Mouse (Mus musculus) hindbrain, postnatal 0 days (tissue): ENCODE results near the gene Ly6g6e. TPM values are rescaled to one million over a fixed set of nuclear protein-coding genes. Genes with fewer than 3 reads are reported as not detected.
A peak's percentile ranks its signal among the peaks of the same experiment; 100 is the strongest.

ENCODE experiments used
- ATAC-seq: fragments of 200-750 bp; cut with Nextera tagmentation; 2 replicates; pipeline ENCODE4 v1.8.0; 2017; ENCODE audit warnings: mild to moderate bottlenecking, moderate TSS enrichment, moderate library complexity
- DNase-seq: peaks from one replicate; pipeline ENCODE4 v3.0.0-alpha.2; 2015; ENCODE audit warnings: low spot score
- H3K27ac ChIP-seq: fragments of 300-500 bp; sonication (generic); 2 replicates; pipeline ENCODE4 v1.5.1; 2014; ENCODE audit warnings: mild to moderate bottlenecking
- H3K27me3 ChIP-seq: fragments of 300-500 bp; sonication (generic); 2 replicates; pipeline ENCODE4 v1.6.1; 2014; ENCODE audit warnings: low read length, mixed read lengths; ENCODE audit not compliant: insufficient read depth
- H3K36me3 ChIP-seq: fragments of 300-500 bp; sonication (generic); 2 replicates; pipeline ENCODE4 v1.6.1; 2014; ENCODE audit warnings: low read length, mixed read lengths; ENCODE audit not compliant: insufficient read depth
- H3K4me1 ChIP-seq: fragments of 300-500 bp; sonication (generic); 2 replicates; pipeline ENCODE4 v1.6.1; 2014; ENCODE audit warnings: antibody characterized with exemption, low read length, mixed read lengths; ENCODE audit not compliant: insufficient read depth
- H3K4me2 ChIP-seq: fragments of 300-500 bp; sonication (generic); 2 replicates; pipeline ENCODE4 v1.6.1; 2014; ENCODE audit warnings: low read depth, mild to moderate bottlenecking, low read length, moderate library complexity, mixed read lengths
- H3K4me3 ChIP-seq: fragments of 300-500 bp; sonication (generic); 2 replicates; pipeline ENCODE4 v1.5.1; 2014; ENCODE audit warnings: low read length
- H3K9ac ChIP-seq: fragments of 300-500 bp; sonication (generic); replicated peaks from 2 replicates; pipeline ENCODE4 v1.6.1; 2014; ENCODE audit warnings: mild to moderate bottlenecking, low read length, moderate library complexity, mixed read lengths
- H3K9me3 ChIP-seq: fragments of 300-500 bp; sonication (generic); 2 replicates; pipeline ENCODE4 v1.6.1; 2016; ENCODE audit warnings: low read length, mixed read lengths
- CTCF ChIP-seq: IDR thresholded peaks from 2 replicates; pipeline ENCODE4 v1.5.1; 2016; ENCODE audit warnings: antibody characterized with exemption, control low read depth, low read depth
- WGBS: fragments of 180-500 bp; shearing (Covaris S2); extraction: QIAGEN DNeasy Blood & Tissue Kit; methylation state at CpG from one replicate; pipeline ENCODE4 v1.1.7; 2014; 5-methylcytosine and 5-hydroxymethylcytosine counted together
- polyA plus RNA-seq: library from polyadenylated mRNA; unstranded; fragments of >200 nt; fragmentation: Nextera tagmentation; extraction: Ambion mirVana; gene quantifications from 2 replicates; pipeline ENCODE4 v1.2.1, GENCODE M21; 2015
- total RNA-seq: library from RNA; depleted of rRNA; stranded (reverse); fragments of >200 nt; gene quantifications from 2 replicates; pipeline ENCODE4 v1.2.3, GENCODE M21; 2014

The Ly6g6e gene
- total and polyA plus RNA-seq, 2 experiments from 2014 or later: 0.44 TPM; not detected in 1

DNA sequence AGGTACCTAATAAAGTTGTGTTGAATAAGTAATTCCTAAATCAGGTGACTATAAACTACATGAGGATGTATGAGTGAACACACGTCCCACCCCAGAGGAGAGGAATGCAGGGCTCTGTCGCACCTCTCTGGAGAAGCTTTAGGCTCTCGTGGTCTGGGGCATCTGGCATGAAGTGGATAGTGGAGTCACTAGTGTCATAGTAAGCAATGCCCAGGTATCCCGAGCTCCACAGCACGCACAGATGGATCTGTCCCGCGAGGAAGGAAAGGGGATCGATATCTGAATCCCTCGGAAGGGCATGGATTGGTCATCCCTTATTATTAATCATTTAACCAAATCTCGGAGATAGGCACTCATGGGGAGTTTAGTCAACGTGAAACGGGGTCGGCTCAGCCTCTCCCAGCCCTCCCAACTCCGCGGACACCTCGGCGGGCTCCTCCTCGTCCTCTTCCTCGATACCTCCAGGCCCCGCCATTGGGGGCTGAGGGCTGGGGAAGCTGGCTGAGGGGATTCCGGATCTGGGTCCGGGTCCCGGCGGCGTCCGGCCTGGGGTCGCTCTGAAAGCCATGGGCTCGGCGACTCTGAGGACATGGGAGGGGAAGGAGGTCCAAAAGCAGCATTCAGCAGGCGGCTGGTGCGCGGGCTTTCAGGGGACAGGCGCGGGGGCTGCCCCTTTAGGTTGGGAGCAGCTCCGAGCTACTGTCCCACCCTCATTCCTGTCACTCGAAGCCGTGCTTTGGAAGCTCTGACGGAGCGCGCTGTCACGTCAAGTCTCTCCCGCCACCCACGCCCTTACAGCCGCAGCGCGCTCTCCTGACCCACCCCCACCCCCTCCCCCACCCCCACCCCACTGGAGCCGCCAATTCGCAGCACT, 30.7 kb upstream of the Ly6g6e start:
- no peaks in the 10 kb centered on the region for H3K9me3 ChIP-seq
- H3K4me1 ChIP-seq: 0 out of 2 replicates have a peak, but pooled peaks cover 4% of the 10 kb centered on the region
- TF ChIP-seq CTCF: no peak
- peak overlapping the region; percentile 74 for H3K4me2 ChIP-seq
- 7% methylated on average over 41 of the region's 48 CpGs for WGBS
- peak overlapping the region; percentile 67 for H3K9ac ChIP-seq
- peak overlapping the region; percentile 53 for H3K4me3 ChIP-seq
- H3K27ac ChIP-seq: peak overlapping the region; percentile 51; the same call in 1 of the 2 replicates
- no peak for DNase-seq
- H3K27me3 ChIP-seq: no peaks in the 10 kb centered on the region
- peak; percentile 81; the same call in 1 of the 2 replicates for ATAC-seq
- no peaks in the 10 kb centered on the region for H3K36me3 ChIP-seq

DNA sequence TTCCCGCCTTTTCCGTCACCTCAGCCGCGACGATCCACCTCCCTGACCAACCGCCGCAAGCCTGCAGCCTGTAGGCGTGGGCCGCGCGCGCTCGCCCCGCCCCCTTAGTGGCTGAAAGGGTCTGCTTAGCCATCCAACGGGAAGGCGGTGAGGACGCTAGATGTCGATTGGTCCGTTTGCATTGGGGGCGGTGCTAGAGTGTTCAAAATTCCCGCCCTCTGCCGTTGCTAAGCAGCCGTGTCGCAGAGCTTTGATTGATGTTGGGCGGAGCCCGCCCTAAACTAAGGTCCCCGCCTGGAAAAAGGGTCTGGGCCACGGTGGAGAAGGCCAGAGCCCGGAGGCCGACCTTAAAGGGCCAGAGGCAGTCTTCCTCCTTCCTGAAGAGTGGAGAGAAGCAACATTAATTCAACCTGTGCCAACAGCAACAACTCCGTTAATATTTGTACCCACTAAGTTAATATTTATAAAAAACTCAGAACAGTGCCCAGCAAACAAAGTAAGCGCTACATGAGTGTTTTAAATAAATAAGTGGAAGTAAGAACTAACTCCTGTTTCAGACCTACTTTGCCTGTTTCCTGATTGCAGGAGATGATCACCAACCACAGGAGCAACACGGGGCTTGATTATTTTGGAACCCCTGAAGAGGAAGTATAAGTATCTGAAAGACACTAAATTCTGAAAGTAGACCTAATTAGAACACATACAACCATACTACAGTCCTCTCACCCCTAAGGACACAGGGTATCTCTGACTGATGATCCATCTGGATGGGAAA, 29.8 kb upstream of the Ly6g6e start, which contains the start of gene Msh5:
Msh5 (minus strand) TSS at position 65 of the 775 bp plus-strand sequence.
- peak; percentile 99 for ATAC-seq
- WGBS: 3% methylated on average over 32 of the region's 33 CpGs

DNA sequence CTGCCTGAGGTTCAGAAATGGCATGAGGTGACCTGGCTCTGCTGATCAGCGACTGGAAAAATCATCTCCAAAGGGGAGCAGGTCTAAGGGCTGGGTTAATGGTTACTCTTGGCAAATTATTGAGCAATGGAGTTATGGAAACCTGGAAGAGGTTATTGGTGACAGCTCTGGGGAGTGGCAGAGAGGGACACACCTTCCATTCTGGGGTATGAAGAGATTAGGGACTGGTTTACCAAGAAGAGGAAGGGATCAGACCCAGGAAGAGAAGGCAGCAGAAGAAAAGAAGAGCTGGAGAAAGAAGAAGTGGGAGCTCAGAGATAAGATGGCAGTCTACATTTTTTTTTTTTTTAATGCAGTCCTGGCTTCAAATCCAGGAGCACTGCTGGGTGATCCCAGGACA, 29.0 kb upstream of the Ly6g6e start:
- Histone ChIP-seq H3K36me3 (no peaks in the 10 kb centered on the region), H3K4me2 (no peak overlapping the region), H3K9me3 (no peaks in the 10 kb centered on the region), H3K4me3 (no peak overlapping the region), H3K4me1 (0 out of 2 replicates have a peak, but pooled peaks cover 4% of the 10 kb centered on the region), H3K27ac (peak overlapping the region; percentile 64; the same call in 1 of the 2 replicates), H3K9ac (no peak overlapping the region), H3K27me3 (no peaks in the 10 kb centered on the region)
- TF ChIP-seq CTCF: no peak
- WGBS: 58% methylated on average over 1 of the region's 1 CpGs
- ATAC-seq (no peak), DNase-seq (no peak)

More for the DNA sequence above, 29.8 kb upstream of the Ly6g6e start, which contains the start of gene Msh5:
- Histone ChIP-seq H3K36me3 (no peaks in the 10 kb centered on the region), H3K4me1 (0 out of 2 replicates have a peak, but pooled peaks cover 4% of the 10 kb centered on the region), H3K4me3 (peak within 1 kb of the TSS; percentile 53), H3K27ac (peak within 1 kb of the TSS; percentile 51), H3K9me3 (no peaks in the 10 kb centered on the region), H3K4me2 (peak within 1 kb of the TSS; percentile 74), H3K27me3 (no peaks in the 10 kb centered on the region), H3K9ac (peak within 1 kb of the TSS; percentile 67)
- TF ChIP-seq CTCF: no peak
- DNase-seq: peak; percentile 99

DNA sequence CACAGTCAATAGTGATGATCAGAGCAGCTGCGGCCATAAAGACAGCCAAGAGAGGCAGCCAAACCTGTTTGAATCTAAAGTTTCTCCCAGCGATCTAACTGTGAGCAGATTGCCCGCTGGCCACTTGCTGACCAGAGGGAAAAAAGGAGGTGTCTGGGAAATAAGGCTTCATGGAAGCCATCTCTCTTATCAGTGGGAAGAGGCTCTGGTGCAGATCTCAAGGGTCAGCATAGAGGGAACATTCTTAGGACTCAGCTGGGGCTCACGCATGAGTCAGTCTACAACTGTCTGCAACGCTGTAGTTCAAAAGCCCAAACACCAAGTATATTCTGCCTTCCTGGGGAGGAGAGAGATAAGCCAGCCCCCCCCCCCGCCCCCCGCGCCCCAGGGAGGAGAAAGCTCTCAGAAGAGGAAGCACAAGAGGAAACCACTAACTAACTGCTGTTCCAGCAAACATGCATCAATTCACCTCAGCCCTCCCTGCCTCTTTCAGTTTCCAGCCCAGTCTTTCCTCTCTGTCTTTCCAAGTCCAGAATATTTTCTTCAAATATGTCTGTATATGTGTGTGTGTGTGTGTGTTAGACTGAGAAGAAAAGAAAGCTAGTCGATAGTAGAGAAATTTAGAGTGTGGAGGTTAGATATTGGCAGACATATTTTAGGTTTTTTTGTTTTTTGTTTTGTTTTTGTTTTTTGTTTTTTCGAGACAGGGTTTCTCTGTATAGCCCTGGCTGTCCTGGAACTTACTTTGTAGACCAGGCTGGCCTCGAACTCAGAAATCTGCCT, 28.4 kb upstream of the Ly6g6e start:
- Histone ChIP-seq H3K4me2 (no peak overlapping the region), H3K9me3 (no peaks in the 10 kb centered on the region), H3K27ac (peak overlapping the region; percentile 64; the same call in 1 of the 2 replicates), H3K4me3 (no peak overlapping the region), H3K9ac (no peak overlapping the region), H3K27me3 (no peaks in the 10 kb centered on the region), H3K36me3 (no peaks in the 10 kb centered on the region), H3K4me1 (0 out of 2 replicates have a peak, but pooled peaks cover 4% of the 10 kb centered on the region)
- TF ChIP-seq CTCF: no peak
- DNase-seq (no peak), ATAC-seq (no peak)
- 36% methylated on average over 10 of the region's 11 CpGs for WGBS

DNA sequence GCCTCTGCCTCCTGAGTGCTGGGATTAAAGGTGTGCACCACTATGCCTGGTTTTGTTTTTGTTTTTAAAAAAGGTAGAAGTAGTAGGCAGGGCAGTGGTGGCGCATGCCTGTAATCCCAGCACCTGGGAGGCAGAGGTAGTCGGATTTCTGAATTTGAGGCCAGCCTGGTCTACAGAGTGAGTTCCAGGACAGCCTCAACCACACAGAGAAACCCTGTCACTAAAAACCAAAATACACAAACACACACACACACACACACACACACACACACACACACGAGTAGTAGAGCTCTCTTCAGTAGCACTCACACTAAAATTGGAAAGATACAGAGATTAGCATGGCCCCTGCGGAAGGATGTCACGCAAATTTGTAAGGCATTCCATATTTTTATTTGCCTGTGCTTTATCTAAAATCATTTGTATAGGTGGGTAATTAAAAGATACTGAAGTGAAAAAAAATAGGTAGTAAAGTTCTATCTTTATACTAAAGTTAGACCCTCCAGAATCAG, 27.7 kb upstream of the Ly6g6e start:
- no peak for TF ChIP-seq CTCF
- ATAC-seq (no peak), DNase-seq (no peak)
- peak overlapping the region; percentile 86; the same call in 1 of the 2 replicates for H3K27ac ChIP-seq
- no peak overlapping the region for H3K9ac ChIP-seq
- WGBS: 72% methylated on average over 5 of the region's 5 CpGs
- no peak overlapping the region for H3K4me3 ChIP-seq
- H3K36me3 ChIP-seq: no peaks in the 10 kb centered on the region
- no peaks in the 10 kb centered on the region for H3K27me3 ChIP-seq
- H3K9me3 ChIP-seq: no peaks in the 10 kb centered on the region
- H3K4me2 ChIP-seq: peak overlapping the region; percentile 67; the same call in 1 of the 2 replicates
- H3K4me1 ChIP-seq: 0 out of 2 replicates have a peak, but pooled peaks cover 4% of the 10 kb centered on the region
